Mouse (Mus musculus): Measurements from ENCODE around the gene Plin1. TPM values are rescaled to one million over a fixed set of nuclear protein-coding genes. Genes with fewer than 3 reads are reported as not detected.

Gene Plin1
- polyA plus RNA-seq (2014; fragmentation: Nextera tagmentation; extraction: Ambion mirVana): 0.07 TPM in 1 of 2 replicates, not detected in the other

GRCm38 (mm10) chr7:79732622-79733021 lies at the start of gene Plin1:
Gene Plin1, minus strand, starts transcription at chr7:79732903.
- DNase-seq (ENCODE audit: low spot score) (no peak), ATAC-seq (replicated peaks; ENCODE audit: low FRiP score) (no peak)
- H3K9ac ChIP-seq (ENCODE audit: low read length): no peak within 1 kb of the TSS
- no peak within 1 kb of the TSS for H3K4me2 ChIP-seq (ENCODE audit: low read depth, low read length, severe bottlenecking)
- WGBS: 60% methylated on average over 4 of the region's 4 CpGs
- H3K27me3 ChIP-seq (ENCODE audit: control insufficient read depth, insufficient read depth, low read length): no peaks in the 10 kb centered on the region
- no peaks in the 10 kb centered on the region for H3K36me3 ChIP-seq (ENCODE audit: control insufficient read depth, insufficient read depth, low read length)
- no peaks in the 10 kb centered on the region for H3K9me3 ChIP-seq (ENCODE audit: control insufficient read depth, low read length)
- H3K4me3 ChIP-seq (ENCODE audit: low read depth, low read length): no peak within 1 kb of the TSS
- no peaks in the 10 kb centered on the region for H3K4me1 ChIP-seq (replicated peaks; ENCODE audit: control insufficient read depth, insufficient read depth, low read length)
- H3K27ac ChIP-seq (ENCODE audit: low read depth, low read length): no peak within 1 kb of the TSS

GRCm38 (mm10) chr7:79782516-79782855 lies 49.8 kb upstream of the Plin1 start:
- 80% methylated on average over 2 of the region's 2 CpGs for WGBS
- Histone ChIP-seq H3K4me2 (ENCODE audit: low read depth, low read length, severe bottlenecking) (no peak overlapping the region), H3K36me3 (ENCODE audit: control insufficient read depth, insufficient read depth, low read length) (no peaks in the 10 kb centered on the region), H3K9ac (ENCODE audit: low read length) (no peak overlapping the region), H3K4me3 (ENCODE audit: low read depth, low read length) (no peak overlapping the region), H3K4me1 (replicated peaks; ENCODE audit: control insufficient read depth, insufficient read depth, low read length) (no peaks in the 10 kb centered on the region; the same call in 1 of the 2 replicates), H3K27ac (ENCODE audit: low read depth, low read length) (no peak overlapping the region), H3K27me3 (ENCODE audit: control insufficient read depth, insufficient read depth, low read length) (no peaks in the 10 kb centered on the region), H3K9me3 (ENCODE audit: control insufficient read depth, low read length) (no peaks in the 10 kb centered on the region)
- DNase-seq (ENCODE audit: low spot score): no peak
- ATAC-seq (replicated peaks; ENCODE audit: low FRiP score): no peak

- no peak for ATAC-seq (replicated peaks; ENCODE audit: low FRiP score)
Observed at GRCm38 (mm10) chr7:79781826-79782515, 49.3 kb upstream of the Plin1 start.

GRCm38 (mm10) chr7:79780647-79781626 lies 48.2 kb upstream of the Plin1 start:
- Histone ChIP-seq H3K9me3 (ENCODE audit: control insufficient read depth, low read length) (no peaks in the 10 kb centered on the region), H3K4me1 (replicated peaks; ENCODE audit: control insufficient read depth, insufficient read depth, low read length) (no peaks in the 10 kb centered on the region; the same call in 1 of the 2 replicates), H3K9ac (ENCODE audit: low read length) (no peak overlapping the region), H3K4me3 (ENCODE audit: low read depth, low read length) (no peak overlapping the region), H3K27me3 (ENCODE audit: control insufficient read depth, insufficient read depth, low read length) (no peaks in the 10 kb centered on the region), H3K4me2 (ENCODE audit: low read depth, low read length, severe bottlenecking) (peak overlapping the region; percentile 19; the same call in 1 of the 2 replicates), H3K36me3 (ENCODE audit: control insufficient read depth, insufficient read depth, low read length) (no peaks in the 10 kb centered on the region), H3K27ac (ENCODE audit: low read depth, low read length) (no peak overlapping the region)
- WGBS: 30% methylated on average over 16 of the region's 16 CpGs
- ATAC-seq (replicated peaks; ENCODE audit: low FRiP score): no peak
- DNase-seq (ENCODE audit: low spot score): peak; percentile 86

More at GRCm38 (mm10) chr7:79781826-79782515, 49.3 kb upstream of the Plin1 start:
- Histone ChIP-seq H3K9me3 (ENCODE audit: control insufficient read depth, low read length) (no peaks in the 10 kb centered on the region), H3K4me1 (replicated peaks; ENCODE audit: control insufficient read depth, insufficient read depth, low read length) (no peaks in the 10 kb centered on the region; the same call in 1 of the 2 replicates), H3K4me2 (ENCODE audit: low read depth, low read length, severe bottlenecking) (no peak overlapping the region), H3K4me3 (ENCODE audit: low read depth, low read length) (no peak overlapping the region), H3K9ac (ENCODE audit: low read length) (no peak overlapping the region), H3K27me3 (ENCODE audit: control insufficient read depth, insufficient read depth, low read length) (no peaks in the 10 kb centered on the region), H3K36me3 (ENCODE audit: control insufficient read depth, insufficient read depth, low read length) (no peaks in the 10 kb centered on the region), H3K27ac (ENCODE audit: low read depth, low read length) (no peak overlapping the region)
- 83% methylated on average over 11 of the region's 11 CpGs for WGBS
- no peak for DNase-seq (ENCODE audit: low spot score)

GRCm38 (mm10) chr7:79771561-79772512 lies 39.1 kb upstream of the Plin1 start:
- Histone ChIP-seq H3K4me2 (ENCODE audit: low read depth, low read length, severe bottlenecking) (no peak overlapping the region), H3K9ac (ENCODE audit: low read length) (no peak overlapping the region), H3K27ac (ENCODE audit: low read depth, low read length) (no peak overlapping the region), H3K36me3 (ENCODE audit: control insufficient read depth, insufficient read depth, low read length) (no peaks in the 10 kb centered on the region), H3K9me3 (ENCODE audit: control insufficient read depth, low read length) (no peaks in the 10 kb centered on the region), H3K27me3 (ENCODE audit: control insufficient read depth, insufficient read depth, low read length) (no peaks in the 10 kb centered on the region), H3K4me3 (ENCODE audit: low read depth, low read length) (no peak overlapping the region), H3K4me1 (replicated peaks; ENCODE audit: control insufficient read depth, insufficient read depth, low read length) (no peaks in the 10 kb centered on the region)
- 51% methylated on average over 15 of the region's 15 CpGs for WGBS
- ATAC-seq (replicated peaks; ENCODE audit: low FRiP score) (no peak), DNase-seq (ENCODE audit: low spot score) (no peak)

GRCm38 (mm10) chr7:79769664-79770063 lies 37.0 kb upstream of the Plin1 start:
- 86% methylated on average over 3 of the region's 3 CpGs for WGBS
- Histone ChIP-seq H3K27ac (ENCODE audit: low read depth, low read length) (no peak overlapping the region), H3K9ac (ENCODE audit: low read length) (no peak overlapping the region), H3K9me3 (ENCODE audit: control insufficient read depth, low read length) (no peaks in the 10 kb centered on the region), H3K27me3 (ENCODE audit: control insufficient read depth, insufficient read depth, low read length) (no peaks in the 10 kb centered on the region), H3K4me1 (replicated peaks; ENCODE audit: control insufficient read depth, insufficient read depth, low read length) (no peaks in the 10 kb centered on the region), H3K36me3 (ENCODE audit: control insufficient read depth, insufficient read depth, low read length) (no peaks in the 10 kb centered on the region), H3K4me2 (ENCODE audit: low read depth, low read length, severe bottlenecking) (no peak overlapping the region), H3K4me3 (ENCODE audit: low read depth, low read length) (no peak overlapping the region)
- DNase-seq (ENCODE audit: low spot score): no peak
- ATAC-seq (replicated peaks; ENCODE audit: low FRiP score): no peak

- Histone ChIP-seq H3K4me1 (replicated peaks; ENCODE audit: control insufficient read depth, insufficient read depth, low read length) (no peaks in the 10 kb centered on the region), H3K4me3 (ENCODE audit: low read depth, low read length) (no peak overlapping the region), H3K4me2 (ENCODE audit: low read depth, low read length, severe bottlenecking) (no peak overlapping the region), H3K9me3 (ENCODE audit: control insufficient read depth, low read length) (no peaks in the 10 kb centered on the region), H3K27me3 (ENCODE audit: control insufficient read depth, insufficient read depth, low read length) (no peaks in the 10 kb centered on the region), H3K9ac (ENCODE audit: low read length) (no peak overlapping the region), H3K27ac (ENCODE audit: low read depth, low read length) (no peak overlapping the region), H3K36me3 (ENCODE audit: control insufficient read depth, insufficient read depth, low read length) (no peaks in the 10 kb centered on the region)
- DNase-seq (ENCODE audit: low spot score) (no peak), ATAC-seq (replicated peaks; ENCODE audit: low FRiP score) (no peak)
- WGBS: 56% methylated on average over 1 of the region's 1 CpGs
Observed at GRCm38 (mm10) chr7:79765991-79766390, 33.3 kb upstream of the Plin1 start.

- H3K4me2 ChIP-seq (ENCODE audit: low read depth, low read length, severe bottlenecking): no peak overlapping the region
- H3K9ac ChIP-seq (ENCODE audit: low read length): no peak overlapping the region
- no peak overlapping the region for H3K4me3 ChIP-seq (ENCODE audit: low read depth, low read length)
- no peaks in the 10 kb centered on the region for H3K9me3 ChIP-seq (ENCODE audit: control insufficient read depth, low read length)
- no peaks in the 10 kb centered on the region for H3K27me3 ChIP-seq (ENCODE audit: control insufficient read depth, insufficient read depth, low read length)
- no peaks in the 10 kb centered on the region for H3K36me3 ChIP-seq (ENCODE audit: control insufficient read depth, insufficient read depth, low read length)
- no peak overlapping the region for H3K27ac ChIP-seq (ENCODE audit: low read depth, low read length)
- DNase-seq (ENCODE audit: low spot score) (no peak), ATAC-seq (replicated peaks; ENCODE audit: low FRiP score) (no peak)
- 77% methylated on average over 8 of the region's 8 CpGs for WGBS
- H3K4me1 ChIP-seq (replicated peaks; ENCODE audit: control insufficient read depth, insufficient read depth, low read length): no peaks in the 10 kb centered on the region
Observed at GRCm38 (mm10) chr7:79762106-79762505, 29.4 kb upstream of the Plin1 start.
